Mouse (Mus musculus) midbrain, embryonic 10.5 days (tissue): ENCODE measurements around the gene Epha8. TPM values are rescaled to one million over a fixed set of nuclear protein-coding genes. Genes with fewer than 3 reads are reported as not detected.

Experiments used
- DNase-seq: peaks from one replicate; pipeline ENCODE4 v3.0.0-alpha.2; 2017; ENCODE audit warnings: low spot score
- H3K27ac ChIP-seq: fragments of 300-500 bp; sonication (generic); replicated peaks from 2 replicates; pipeline ENCODE4 v1.5.1; 2016; ENCODE audit warnings: mild to moderate bottlenecking
- H3K27me3 ChIP-seq: fragments of 300-500 bp; sonication (generic); 2 replicates; pipeline ENCODE4 v1.6.1; 2016; ENCODE audit warnings: low read depth, mild to moderate bottlenecking; ENCODE audit not compliant: poor library complexity, severe bottlenecking
- H3K36me3 ChIP-seq: fragments of 300-500 bp; sonication (generic); 2 replicates; pipeline ENCODE4 v1.6.1; 2016; ENCODE audit warnings: mild to moderate bottlenecking, moderate library complexity
- H3K4me1 ChIP-seq: fragments of 300-500 bp; sonication (generic); 2 replicates; pipeline ENCODE4 v1.6.1; 2016
- H3K4me3 ChIP-seq: fragments of 300-500 bp; sonication (generic); 2 replicates; pipeline ENCODE4 v1.5.1; 2016; ENCODE audit warnings: mild to moderate bottlenecking, moderate library complexity
- H3K9me3 ChIP-seq: fragments of 300-500 bp; sonication (generic); replicated peaks from 2 replicates; pipeline ENCODE4 v1.6.1; 2016; ENCODE audit warnings: mild to moderate bottlenecking
- WGBS: fragments of 180-500 bp; shearing (Covaris S2); methylation state at CpG from one replicate; pipeline ENCODE4 v1.1.7; 2016; 5-methylcytosine and 5-hydroxymethylcytosine counted together
- polyA plus RNA-seq: library from polyadenylated mRNA; unstranded; fragments of >200 nt; fragmentation: Nextera tagmentation; extraction: Ambion mirVana; gene quantifications from 2 replicates; pipeline ENCODE4 v1.2.1, GENCODE M21; 2016

Gene Epha8
- polyA plus RNA-seq, 1 experiment from 2014 or later, result 3.9 TPM

DNA sequence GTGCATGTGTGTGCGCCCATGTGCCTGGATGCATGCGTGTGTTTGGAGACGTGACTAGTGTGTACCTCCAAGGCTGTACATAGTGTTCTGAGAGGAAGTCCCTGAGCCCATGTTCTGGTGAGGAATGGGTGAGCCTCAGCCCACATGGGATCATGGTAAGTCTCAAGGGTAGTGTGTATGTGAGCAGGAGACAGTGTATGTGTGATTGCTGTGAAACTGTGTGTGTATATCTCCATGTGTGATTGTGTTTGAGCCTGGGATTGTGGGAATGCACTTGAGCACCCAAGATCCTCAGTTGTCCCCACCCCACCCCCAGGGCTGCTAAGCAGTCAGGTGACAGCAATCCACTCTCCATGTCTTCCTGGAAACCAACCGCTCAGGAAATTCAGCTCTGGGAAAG, 61.8 kb downstream of the Epha8 start:
- Histone ChIP-seq H3K36me3 (no peaks in the 10 kb centered on the region), H3K4me1 (peaks cover 35% of the 10 kb centered on the region), H3K9me3 (no peaks in the 10 kb centered on the region), H3K27me3 (peaks cover 92% of the 10 kb centered on the region), H3K4me3 (no peak overlapping the region), H3K27ac (no peak overlapping the region)
- no peak for DNase-seq
- WGBS, result 66% methylated on average over 4 of the region's 4 CpGs

DNA sequence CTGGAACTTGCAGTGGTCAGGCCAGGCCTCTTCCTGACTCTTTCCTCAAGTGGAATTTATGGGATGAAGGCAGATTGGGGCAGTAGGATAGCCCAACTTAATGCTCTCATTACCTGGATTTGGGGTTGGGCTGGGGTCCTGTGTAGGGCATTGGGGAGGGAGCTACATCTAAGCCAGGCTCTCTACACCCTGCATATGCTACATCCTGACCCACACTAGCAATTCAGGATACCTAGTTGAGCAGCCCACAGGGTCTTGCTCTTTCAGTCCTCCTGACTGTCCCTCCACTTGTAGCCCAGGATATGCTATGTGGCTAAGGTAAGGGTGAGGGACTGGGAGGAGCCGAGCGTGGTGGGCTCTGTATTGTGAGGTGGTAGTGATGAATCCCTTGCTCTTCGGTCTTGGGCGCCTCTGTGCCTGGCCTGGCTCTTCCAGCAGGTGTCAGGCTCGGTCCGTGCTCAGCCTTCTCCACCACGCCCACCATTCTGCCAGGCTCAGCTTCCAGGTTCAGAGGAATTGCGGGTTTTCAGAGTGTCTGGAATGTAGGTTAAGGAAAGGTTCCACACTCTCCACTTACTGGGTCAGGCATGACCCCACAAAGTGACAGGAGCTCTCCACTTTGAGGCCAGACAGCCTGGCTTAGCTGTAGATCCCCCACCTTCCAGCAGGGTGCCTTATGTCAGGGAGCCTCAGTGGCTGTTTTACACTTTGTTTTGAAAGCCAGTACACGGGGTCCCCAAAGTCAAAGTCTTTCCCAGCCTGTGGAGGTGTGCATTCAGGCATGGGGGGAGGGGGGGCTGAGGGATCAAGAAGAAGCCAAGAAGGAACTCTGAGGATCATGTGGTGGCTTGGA, 62.7 kb downstream of the Epha8 start:
- no peak overlapping the region for H3K27ac ChIP-seq
- 9% methylated on average over 9 of the region's 9 CpGs for WGBS
- peaks cover 91% of the 10 kb centered on the region for H3K27me3 ChIP-seq
- DNase-seq, result peak; percentile 65
- peaks cover 35% of the 10 kb centered on the region for H3K4me1 ChIP-seq
- H3K36me3 ChIP-seq, result no peaks in the 10 kb centered on the region
- H3K4me3 ChIP-seq, result no peak overlapping the region
- H3K9me3 ChIP-seq, result no peaks in the 10 kb centered on the region

GRCm38 (mm10) chr4:136892811-136893210, 63.8 kb downstream of the Epha8 start, which contains the start of gene C1qc:
Gene C1qc (minus strand): TSS chr4:136893065.
- DNase-seq, result no peak
- H3K27me3 ChIP-seq, result peaks cover 80% of the 10 kb centered on the region
- no peaks in the 10 kb centered on the region for H3K36me3 ChIP-seq
- H3K4me3 ChIP-seq, result no peak within 1 kb of the TSS
- 68% methylated on average over 5 of the region's 5 CpGs for WGBS
- no peak within 1 kb of the TSS for H3K27ac ChIP-seq
- no peaks in the 10 kb centered on the region for H3K9me3 ChIP-seq
- H3K4me1 ChIP-seq, result peaks cover 24% of the 10 kb centered on the region

DNA sequence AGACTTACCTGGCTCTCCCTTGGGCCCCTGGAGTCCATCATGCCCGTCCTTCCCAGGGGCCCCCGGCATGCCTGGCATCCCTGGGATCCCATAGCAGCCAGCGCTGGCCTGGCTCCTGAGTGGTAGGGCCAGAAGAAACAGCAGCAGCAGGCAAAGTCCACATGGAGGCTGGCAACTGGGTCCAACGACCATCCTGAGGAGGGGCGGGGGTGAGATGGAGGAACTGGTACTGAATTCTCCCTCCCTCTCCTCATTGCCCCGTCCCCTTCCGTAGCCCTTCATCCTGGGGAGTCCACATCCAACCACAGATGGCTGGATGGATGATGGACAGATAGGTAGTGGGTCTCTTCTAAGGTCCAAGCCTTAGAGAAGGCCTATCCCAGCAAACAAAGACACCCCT, 64.2 kb downstream of the Epha8 start:
- WGBS, result 71% methylated on average over 7 of the region's 7 CpGs
- no peaks in the 10 kb centered on the region for H3K36me3 ChIP-seq
- H3K4me3 ChIP-seq, result no peak overlapping the region
- peaks cover 76% of the 10 kb centered on the region for H3K27me3 ChIP-seq
- H3K27ac ChIP-seq, result no peak overlapping the region
- no peaks in the 10 kb centered on the region for H3K9me3 ChIP-seq
- no peak for DNase-seq
- H3K4me1 ChIP-seq, result peaks cover 24% of the 10 kb centered on the region

GRCm38 (mm10) chr4:136891115-136891514, 65.5 kb downstream of the Epha8 start:
- H3K9me3 ChIP-seq, result no peaks in the 10 kb centered on the region
- peaks cover 63% of the 10 kb centered on the region for H3K27me3 ChIP-seq
- H3K4me3 ChIP-seq, result no peak overlapping the region
- peaks cover 24% of the 10 kb centered on the region for H3K4me1 ChIP-seq
- H3K36me3 ChIP-seq, result no peaks in the 10 kb centered on the region
- DNase-seq, result no peak
- WGBS, result 88% methylated on average over 4 of the region's 4 CpGs
- no peak overlapping the region; the same call in 1 of the 2 replicates for H3K27ac ChIP-seq

GRCm38 (mm10) chr4:136889981-136890380, 66.6 kb downstream of the Epha8 start:
- Histone ChIP-seq H3K27me3 (peaks cover 52% of the 10 kb centered on the region), H3K4me3 (no peak overlapping the region), H3K27ac (no peak overlapping the region), H3K9me3 (no peaks in the 10 kb centered on the region), H3K36me3 (no peaks in the 10 kb centered on the region), H3K4me1 (peaks cover 16% of the 10 kb centered on the region)
- 85% methylated on average over 15 of the region's 15 CpGs for WGBS
- DNase-seq, result no peak

DNA sequence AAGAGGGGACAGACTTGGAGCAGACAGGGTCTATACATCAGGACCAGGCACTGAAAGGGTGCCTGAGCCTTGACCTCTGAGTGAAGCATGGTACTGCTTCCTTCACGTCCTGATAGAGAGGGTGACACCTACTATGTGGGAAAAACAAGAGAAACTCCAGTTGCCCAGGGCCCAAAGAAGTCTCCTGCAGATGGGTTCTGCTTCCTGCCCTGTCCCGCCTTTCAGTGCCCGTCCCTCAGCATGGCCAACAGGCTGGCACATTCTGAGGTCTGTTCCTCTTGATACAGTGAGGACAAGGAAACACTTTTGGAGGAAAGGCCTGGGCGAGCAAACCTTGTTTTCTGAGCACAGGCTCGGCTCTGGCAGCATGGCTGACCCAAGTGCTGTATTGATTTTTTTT, 68.9 kb downstream of the Epha8 start:
- no peak for DNase-seq
- WGBS, result 75% methylated on average over 5 of the region's 5 CpGs
- Histone ChIP-seq H3K4me3 (no peak overlapping the region), H3K4me1 (peaks cover 8% of the 10 kb centered on the region; the same call in 1 of the 2 replicates), H3K9me3 (no peaks in the 10 kb centered on the region), H3K27me3 (peaks cover 29% of the 10 kb centered on the region), H3K27ac (no peak overlapping the region), H3K36me3 (no peaks in the 10 kb centered on the region)

GRCm38 (mm10) chr4:136886101-136886500, 70.5 kb downstream of the Epha8 start, which contains the start of gene C1qb:
Gene C1qb (minus strand): TSS chr4:136886187.
- 84% methylated on average over 7 of the region's 7 CpGs for WGBS

More at GRCm38 (mm10) chr4:136886101-136886500, 70.5 kb downstream of the Epha8 start, which contains the start of gene C1qb:
- H3K9me3 ChIP-seq, result no peaks in the 10 kb centered on the region
- no peak within 1 kb of the TSS; the same call in 1 of the 2 replicates for H3K27ac ChIP-seq
- H3K4me1 ChIP-seq, result peaks cover 8% of the 10 kb centered on the region; the same call in 1 of the 2 replicates
- DNase-seq, result no peak
- no peaks in the 10 kb centered on the region for H3K36me3 ChIP-seq
- peaks cover 13% of the 10 kb centered on the region for H3K27me3 ChIP-seq
- H3K4me3 ChIP-seq, result no peak within 1 kb of the TSS

Other genes with a start within 250 kb of the Epha8 start
- 15.6 and 20.9 TPM in 2 replicates for gene Ephb2, start 120.8 kb downstream of the Epha8 start, polyA plus RNA-seq
- gene C1qb, start 70.6 kb downstream of the Epha8 start, polyA plus RNA-seq, result 20.6 and 32.4 TPM in 2 replicates
- 7.1 and 12.9 TPM in 2 replicates for gene C1qc, start 63.8 kb downstream of the Epha8 start, polyA plus RNA-seq
- 4.9 and 9.1 TPM in 2 replicates for gene C1qa, start 58.0 kb downstream of the Epha8 start, polyA plus RNA-seq
- gene Zbtb40, start 92.0 kb upstream of the Epha8 start, polyA plus RNA-seq, result 4.9 and 5.0 TPM in 2 replicates